Mouse (Mus musculus): ENCODE measurements at regions not wholly inside any gene's neighbourhood (a gene's known extent, or its start where the extent isn't known, plus 50 kb on each side); places are given as distances from the start of the nearest gene placed in this dataset.
"Not testable (repeated sequence)": the region's sequence is repeated elsewhere in the genome, so short reads cannot be mapped to it uniquely, and the experiment has no call there.

GRCm38 (mm10) chr12:55974262-55974661 lies 138.1 kb downstream of the Brms1l start:
- no peaks in the 10 kb centered on the region for H3K4me1 ChIP-seq (replicated peaks)
- WGBS: 88% methylated on average over 3 of the region's 3 CpGs
- no peak for ATAC-seq (ENCODE audit: low FRiP score)

GRCm38 (mm10) chr12:55959319-55959718 lies 123.2 kb downstream of the Brms1l start:
- not testable (repeated sequence) for H3K27ac ChIP-seq; H3K4me3 ChIP-seq; H3K27me3 ChIP-seq; H3K36me3 ChIP-seq; H3K9me3 ChIP-seq; ATAC-seq (ENCODE audit: low FRiP score); H3K9ac ChIP-seq; H3K4me1 ChIP-seq (replicated peaks); H3K4me2 ChIP-seq
- WGBS: 90% methylated on average over 3 of the region's 3 CpGs

More at GRCm38 (mm10) chr12:55974262-55974661, 138.1 kb downstream of the Brms1l start:
- Histone ChIP-seq H3K4me2 (no peak overlapping the region), H3K9ac (no peak overlapping the region), H3K9me3 (no peaks in the 10 kb centered on the region), H3K27ac (no peak overlapping the region), H3K4me3 (no peak overlapping the region), H3K36me3 (no peaks in the 10 kb centered on the region), H3K27me3 (no peaks in the 10 kb centered on the region)

GRCm38 (mm10) chr12:55940566-55940965 lies 104.4 kb downstream of the Brms1l start:
- WGBS: 92% methylated on average over 6 of the region's 6 CpGs
- Histone ChIP-seq H3K9me3 (no peaks in the 10 kb centered on the region), H3K4me3 (no peak overlapping the region), H3K9ac (no peak overlapping the region), H3K27me3 (peaks cover 15% of the 10 kb centered on the region), H3K27ac (peak overlapping the region; percentile 55; the same call in 1 of the 2 replicates), H3K36me3 (no peaks in the 10 kb centered on the region), H3K4me2 (no peak overlapping the region), H3K4me1 (replicated peaks) (peaks cover 10% of the 10 kb centered on the region)
- ATAC-seq (ENCODE audit: low FRiP score): peak; percentile 55; the same call in 1 of the 2 replicates

GRCm38 (mm10) chr12:55939281-55940142 lies 103.4 kb downstream of the Brms1l start:
- H3K27ac ChIP-seq: peak overlapping the region; percentile 81
- ATAC-seq (ENCODE audit: low FRiP score): peak; percentile 92
- no peak overlapping the region for H3K4me3 ChIP-seq
- no peak overlapping the region for H3K4me2 ChIP-seq
- no peaks in the 10 kb centered on the region for H3K36me3 ChIP-seq
- H3K9ac ChIP-seq: no peak overlapping the region
- 39% methylated on average over 10 of the region's 10 CpGs for WGBS
- H3K27me3 ChIP-seq: peaks cover 23% of the 10 kb centered on the region
- peaks cover 10% of the 10 kb centered on the region for H3K4me1 ChIP-seq (replicated peaks)
- H3K9me3 ChIP-seq: no peaks in the 10 kb centered on the region

GRCm38 (mm10) chr12:55934172-55934571 lies 98.0 kb downstream of the Brms1l start:
- no peak overlapping the region for H3K4me3 ChIP-seq
- no peak for ATAC-seq (ENCODE audit: low FRiP score)
- no peak overlapping the region for H3K9ac ChIP-seq
- no peaks in the 10 kb centered on the region for H3K36me3 ChIP-seq
- H3K27me3 ChIP-seq: peaks cover 65% of the 10 kb centered on the region
- H3K9me3 ChIP-seq: no peaks in the 10 kb centered on the region
- no peak overlapping the region for H3K4me2 ChIP-seq
- H3K27ac ChIP-seq: no peak overlapping the region
- 46% methylated on average over 1 of the region's 1 CpGs for WGBS
- H3K4me1 ChIP-seq (replicated peaks): peaks cover 14% of the 10 kb centered on the region

- Histone ChIP-seq H3K9me3 (no peaks in the 10 kb centered on the region), H3K4me1 (replicated peaks) (peaks cover 8% of the 10 kb centered on the region), H3K36me3 (no peaks in the 10 kb centered on the region), H3K27me3 (peaks cover 71% of the 10 kb centered on the region), H3K4me3 (no peak overlapping the region), H3K9ac (no peak overlapping the region), H3K27ac (no peak overlapping the region), H3K4me2 (0 out of 2 replicates have a peak overlapping the region, but pooled peaks have one; percentile 6)
- WGBS: 9% methylated on average over 11 of the region's 11 CpGs
- no peak for ATAC-seq (ENCODE audit: low FRiP score)
Observed at GRCm38 (mm10) chr12:55933417-55933816, 97.3 kb downstream of the Brms1l start.

- peaks cover 64% of the 10 kb centered on the region for H3K27me3 ChIP-seq
- no peak overlapping the region for H3K4me2 ChIP-seq
- WGBS: 83% methylated on average over 4 of the region's 4 CpGs
- peaks cover 8% of the 10 kb centered on the region for H3K4me1 ChIP-seq (replicated peaks)
- H3K9ac ChIP-seq: no peak overlapping the region
- ATAC-seq (ENCODE audit: low FRiP score): no peak
- no peak overlapping the region for H3K27ac ChIP-seq
- H3K36me3 ChIP-seq: no peaks in the 10 kb centered on the region
- no peaks in the 10 kb centered on the region for H3K9me3 ChIP-seq
- H3K4me3 ChIP-seq: no peak overlapping the region
Observed at GRCm38 (mm10) chr12:55930468-55930867, 94.3 kb downstream of the Brms1l start.

- WGBS: 74% methylated on average over 1 of the region's 1 CpGs
- H3K4me1 ChIP-seq (replicated peaks): no peaks in the 10 kb centered on the region
- no peak overlapping the region for H3K27ac ChIP-seq
- peaks cover 35% of the 10 kb centered on the region for H3K27me3 ChIP-seq
- no peak for ATAC-seq (ENCODE audit: low FRiP score)
- no peak overlapping the region for H3K9ac ChIP-seq
- H3K4me2 ChIP-seq: no peak overlapping the region
- no peaks in the 10 kb centered on the region for H3K36me3 ChIP-seq
- H3K4me3 ChIP-seq: no peak overlapping the region
- no peaks in the 10 kb centered on the region for H3K9me3 ChIP-seq
Observed at GRCm38 (mm10) chr12:55926974-55927321, 90.8 kb downstream of the Brms1l start.

- Histone ChIP-seq H3K27me3 (peaks cover 30% of the 10 kb centered on the region), H3K9ac (no peak overlapping the region), H3K36me3 (no peaks in the 10 kb centered on the region), H3K4me1 (replicated peaks) (no peaks in the 10 kb centered on the region), H3K4me2 (no peak overlapping the region), H3K4me3 (no peak overlapping the region), H3K9me3 (no peaks in the 10 kb centered on the region), H3K27ac (no peak overlapping the region)
- 28% methylated on average over 2 of the region's 2 CpGs for WGBS
- no peak for ATAC-seq (ENCODE audit: low FRiP score)
Observed at GRCm38 (mm10) chr12:55926276-55926973, 90.3 kb downstream of the Brms1l start.
